Mouse (Mus musculus): ENCODE data around the gene Bag5. TPM values are rescaled to one million over a fixed set of nuclear protein-coding genes. Genes with fewer than 3 reads are reported as not detected.
"Not testable (repeated sequence)": the region's sequence is repeated elsewhere in the genome, so short reads cannot be mapped to it uniquely, and the experiment has no call there.

Bag5 gene
- total RNA-seq, 2 experiments from 2014 or later: 10.9 to 14.6 TPM

DNA sequence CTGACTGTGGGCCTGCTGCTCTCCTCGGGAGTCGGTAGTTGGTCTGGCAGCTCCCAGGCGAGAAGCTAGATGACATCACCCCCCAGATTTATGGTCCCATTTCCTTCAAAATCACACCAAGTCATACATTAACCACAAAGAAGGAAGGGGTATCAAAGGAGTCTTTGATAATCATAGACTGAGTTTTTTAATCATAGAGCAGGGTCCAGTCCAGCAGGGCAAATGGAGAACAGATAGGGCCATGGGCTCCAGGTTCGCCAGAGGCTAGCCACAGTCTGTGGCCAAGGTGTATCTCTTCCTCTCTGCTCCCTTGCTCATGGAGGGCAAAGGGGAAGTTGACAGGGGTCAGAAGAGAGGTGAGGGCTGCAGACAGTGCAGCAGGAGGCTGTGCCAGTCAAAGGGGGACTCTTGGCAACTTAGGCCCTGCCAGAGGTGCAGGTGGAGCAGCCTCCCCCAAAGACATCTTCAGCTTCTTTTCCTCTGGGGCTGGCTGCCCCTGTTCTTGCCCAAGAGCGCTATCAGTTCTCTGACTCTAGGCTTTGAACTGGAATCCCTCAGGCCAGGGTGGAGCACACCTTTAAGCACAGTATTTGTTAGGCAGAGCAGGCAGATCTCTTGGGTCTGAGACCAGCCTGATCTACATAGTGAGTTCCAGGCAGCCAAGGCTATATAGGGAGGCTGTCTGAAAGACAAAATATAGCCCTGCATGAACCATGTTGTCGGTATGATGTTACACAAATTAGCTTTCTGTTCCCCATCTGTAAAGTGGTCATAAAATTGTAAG, 37.1 kb downstream of the Bag5 start:
- DNase-seq: no peak

DNA sequence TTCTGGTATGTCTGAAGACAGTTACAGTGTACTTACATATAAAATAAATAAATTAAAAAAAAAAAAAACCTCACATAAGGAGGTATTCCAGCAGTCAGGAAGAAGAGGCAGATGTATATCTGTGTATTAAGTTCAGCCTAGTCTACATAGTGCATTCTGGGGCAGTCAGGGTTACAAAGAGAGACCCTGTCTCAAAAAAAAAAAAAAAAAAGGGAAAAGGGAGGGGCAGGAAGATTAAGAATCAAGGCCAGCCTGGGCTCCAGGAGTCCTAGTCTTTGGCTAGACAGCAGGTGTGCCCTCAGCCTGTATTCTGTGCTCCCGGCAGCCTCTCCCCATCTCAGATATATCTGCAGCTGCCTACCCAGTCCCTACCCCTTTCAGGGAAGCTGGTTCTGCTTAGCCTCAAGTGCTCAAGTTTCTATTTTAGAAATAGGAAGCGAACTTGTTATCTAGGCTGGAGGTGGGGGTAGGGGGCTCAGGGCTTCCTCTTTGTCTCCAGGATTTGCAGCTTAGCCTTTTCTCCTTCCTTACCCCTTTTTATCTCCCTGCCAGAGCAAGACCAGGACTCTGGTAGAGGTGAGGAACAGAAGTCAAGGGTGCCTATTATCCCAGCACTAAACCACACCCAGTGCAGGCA, 38.1 kb downstream of the Bag5 start:
- DNase-seq: no peak

GRCm38 (mm10) chr12:111672581-111672980, 40.5 kb downstream of the Bag5 start:
- DNase-seq: no peak

GRCm38 (mm10) chr12:111672176-111672575, 40.9 kb downstream of the Bag5 start, which contains the start of gene Ckb:
Ckb (minus strand) TSS chr12:111672338.
- DNase-seq: peak; percentile 81

GRCm38 (mm10) chr12:111671431-111671902, 41.6 kb downstream of the Bag5 start:
- DNase-seq: peak; percentile 44

DNA sequence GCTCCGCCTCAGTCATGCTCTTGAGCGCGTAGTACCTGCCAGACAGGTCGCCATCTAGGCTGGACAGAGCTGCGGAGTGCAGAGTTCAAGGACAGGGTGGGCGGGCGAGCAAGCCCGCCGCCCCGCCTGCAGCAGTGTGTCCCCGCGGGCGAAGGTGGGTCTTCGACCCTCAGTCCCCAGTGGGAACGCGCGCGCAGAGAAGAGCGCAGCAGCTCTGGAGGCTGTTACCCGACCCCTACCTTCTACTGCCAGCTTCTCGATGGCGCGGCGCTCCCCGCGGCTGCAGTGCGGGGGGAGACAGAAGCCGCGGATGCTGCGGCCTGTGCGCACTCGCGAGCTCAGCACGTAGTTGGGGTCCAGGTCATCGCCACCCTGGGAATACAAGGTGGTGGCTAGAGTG, 42.1 kb downstream of the Bag5 start:
- DNase-seq: no peak

DNA sequence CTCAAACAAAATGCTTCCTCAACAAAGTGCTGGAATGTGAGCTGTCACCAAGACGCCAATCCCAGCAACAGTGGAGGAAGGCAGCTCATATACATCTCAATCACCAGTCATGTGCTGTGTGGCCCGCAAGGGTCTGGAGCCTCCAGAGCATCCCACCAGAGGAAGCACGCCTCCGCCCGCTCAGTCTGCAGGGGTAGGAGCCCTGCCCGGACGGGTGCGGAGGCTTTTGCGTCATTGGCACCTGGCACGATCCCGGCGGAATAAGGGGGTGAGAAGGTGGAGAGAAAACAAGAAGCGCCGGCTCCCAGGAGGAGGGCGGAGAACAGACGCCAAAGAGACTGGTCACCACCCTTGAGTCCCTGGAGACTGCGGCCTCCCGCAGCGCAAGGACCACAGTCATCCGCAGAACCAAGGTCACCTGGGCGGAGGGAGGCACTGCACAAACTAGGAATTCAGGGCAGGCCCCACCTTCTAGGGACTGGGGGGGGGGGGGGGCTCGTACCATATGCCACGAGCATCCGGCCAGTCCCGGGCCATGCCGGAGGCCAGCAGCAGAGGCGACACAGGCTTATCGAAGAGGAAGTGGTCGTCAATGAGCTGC, 42.6 kb downstream of the Bag5 start:
- DNase-seq: no peak

- DNase-seq: no peak
Observed at GRCm38 (mm10) chr12:111669961-111670360, 43.1 kb downstream of the Bag5 start.

DNA sequence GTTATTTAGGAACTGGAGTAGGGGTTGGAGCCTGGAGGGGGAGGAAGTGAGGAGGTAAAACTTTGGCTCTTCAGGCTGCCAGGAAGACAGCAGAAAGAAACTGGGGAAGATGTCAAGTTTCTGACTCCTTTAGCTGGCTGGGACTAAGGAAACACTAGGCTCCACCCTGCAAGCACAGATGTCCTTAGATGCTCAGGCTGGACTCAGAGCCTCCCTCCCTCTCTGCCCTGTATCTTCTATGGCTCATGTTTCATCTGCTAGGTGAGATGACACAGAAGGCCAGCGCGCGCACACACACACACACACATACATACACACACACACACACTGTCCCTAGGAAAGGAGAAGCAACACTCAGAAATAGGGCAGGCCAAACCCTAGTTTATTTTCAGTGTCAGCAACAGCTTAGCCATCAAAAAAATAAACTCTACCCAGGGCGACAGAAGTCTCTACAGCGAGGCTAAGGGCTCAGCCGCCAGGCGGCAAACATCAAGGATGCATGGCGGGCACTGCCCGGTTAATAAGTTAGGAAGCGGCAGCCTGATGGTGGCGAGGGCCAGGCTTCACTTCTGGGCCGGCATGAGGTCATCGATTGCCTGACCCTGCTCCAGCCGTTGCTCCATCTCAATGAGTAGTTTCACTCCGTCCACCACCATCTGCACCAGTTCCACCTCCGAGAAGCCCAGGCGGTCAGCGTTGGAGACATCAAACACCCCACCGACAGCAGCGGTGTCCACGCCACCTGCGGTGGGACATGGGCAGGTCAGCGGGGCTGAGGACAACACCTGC, 43.9 kb downstream of the Bag5 start:
- DNase-seq: peak; percentile 66

DNA sequence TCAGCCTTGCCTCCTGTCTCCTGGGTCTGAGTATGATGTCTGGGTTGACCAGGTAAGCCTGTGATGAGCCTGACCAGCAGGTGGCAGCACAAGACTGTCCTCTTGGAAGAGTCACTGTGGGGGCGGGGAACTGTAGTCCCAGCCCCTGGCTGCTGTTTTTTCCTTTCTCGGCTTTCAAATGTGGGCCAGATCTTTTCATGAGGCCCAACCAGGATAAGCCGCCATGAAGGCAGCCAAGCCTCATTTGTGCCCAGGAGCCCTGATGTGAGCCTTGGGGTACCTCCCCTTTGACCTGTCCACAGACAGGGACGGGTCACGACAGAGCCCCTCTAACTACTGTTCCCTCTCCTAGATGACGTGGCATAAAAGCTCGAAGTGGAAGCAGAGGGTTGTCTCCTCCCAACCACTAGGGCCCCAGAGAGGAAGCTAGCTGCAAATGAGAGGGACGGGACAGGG, 44.6 kb downstream of the Bag5 start:
- peak; percentile 88 for DNase-seq

GRCm38 (mm10) chr12:111667421-111667820, 45.6 kb downstream of the Bag5 start:
- DNase-seq: no peak

- DNase-seq: no peak
Observed at GRCm38 (mm10) chr12:111666380-111666779, 46.7 kb downstream of the Bag5 start.

DNA sequence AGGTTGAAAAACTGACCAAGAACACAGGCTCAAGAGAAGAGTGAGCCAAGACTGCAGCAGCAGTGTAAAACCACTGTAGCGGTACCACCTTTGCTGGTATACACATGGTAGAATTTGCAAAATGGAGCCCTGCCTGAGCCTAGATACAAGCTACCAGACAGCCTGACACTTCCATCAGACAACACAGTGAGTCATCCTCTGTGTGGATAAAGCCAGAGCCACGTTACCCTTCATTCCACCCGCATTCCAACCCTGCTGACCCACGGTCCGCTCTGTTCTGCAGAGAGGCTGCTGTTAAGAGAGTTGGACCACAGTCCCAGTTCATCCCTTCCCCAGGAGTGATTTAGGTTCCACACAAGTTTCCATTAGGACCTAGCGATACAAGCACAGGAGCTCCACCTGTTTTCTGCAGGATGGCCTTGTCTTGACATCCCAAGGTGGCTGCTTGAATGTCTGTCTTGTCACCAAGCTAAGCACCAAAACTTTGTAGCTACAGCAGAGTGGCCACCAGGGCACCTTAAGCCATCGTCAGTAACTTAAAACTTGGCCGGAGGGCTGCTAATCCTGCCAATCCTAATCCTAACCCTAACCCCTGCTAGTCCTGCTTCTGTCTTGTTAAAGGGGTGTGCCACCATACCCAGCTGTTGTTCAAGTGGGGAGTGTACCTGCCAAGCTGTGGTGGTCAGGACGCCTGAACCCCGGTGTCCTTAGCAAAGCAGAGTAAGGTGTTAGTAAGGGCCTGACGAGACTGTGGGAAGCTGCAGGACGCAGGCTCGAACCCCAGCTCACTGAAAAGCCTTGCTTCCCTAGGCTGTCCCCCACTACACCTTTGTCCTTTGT, 47.8 kb downstream of the Bag5 start:
- no peak for DNase-seq

DNA sequence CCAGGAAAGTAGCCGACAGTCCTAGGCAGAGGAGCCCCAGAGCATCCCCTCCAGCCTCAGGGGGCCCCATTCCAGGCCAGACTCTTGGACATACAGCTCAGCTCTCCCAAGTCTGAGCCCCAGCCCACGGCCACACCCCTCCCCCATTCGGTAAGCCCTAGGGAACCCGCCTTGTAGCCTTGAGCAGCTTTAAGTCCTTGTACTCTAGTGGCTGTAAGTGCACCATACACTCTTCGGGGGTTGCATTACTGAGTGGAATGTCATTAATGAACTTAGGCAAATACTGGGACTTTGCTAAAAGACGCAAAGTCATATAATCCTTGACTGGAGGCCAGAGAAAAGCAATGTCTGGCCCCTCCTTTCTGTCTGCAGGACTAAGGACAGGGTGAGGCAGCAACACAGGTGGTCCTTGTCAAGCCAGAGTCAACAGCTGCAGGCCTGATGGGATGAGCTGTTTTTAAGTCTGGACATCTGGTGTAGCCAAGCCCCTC, 48.9 kb downstream of the Bag5 start:
- DNase-seq: peak; percentile 51

GRCm38 (mm10) chr12:111663228-111664143, 49.6 kb downstream of the Bag5 start:
- DNase-seq: no peak

DNA sequence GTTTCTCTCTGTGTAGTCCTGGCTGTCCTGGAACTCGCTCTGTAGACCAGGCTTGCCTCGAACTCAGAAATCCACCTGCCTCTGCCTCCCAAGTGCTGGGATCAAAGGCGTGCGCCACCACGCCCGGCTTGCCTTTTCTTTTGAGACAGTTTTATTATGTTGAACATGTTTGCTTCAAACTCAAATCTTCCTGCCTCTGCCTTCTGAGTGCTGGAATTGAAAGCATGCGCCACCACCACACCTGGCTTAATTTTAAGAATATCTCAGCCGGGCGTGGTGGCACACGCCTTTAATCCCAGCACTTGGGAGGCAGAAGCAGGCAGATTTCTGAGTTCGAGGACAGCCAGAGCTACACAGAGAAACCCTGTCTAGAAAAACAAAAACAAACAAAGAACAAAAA, 51.5 kb downstream of the Bag5 start:
- not testable (repeated sequence) for DNase-seq

GRCm38 (mm10) chr12:111660628-111661027, 52.4 kb downstream of the Bag5 start:
- no peak for DNase-seq
